Mouse (Mus musculus) hindbrain, embryonic 10.5 days (tissue): ENCODE measurements at regions not wholly inside any gene's neighbourhood (a gene's known extent, or its start where the extent isn't known, plus 50 kb on each side); places are given as distances from the start of the nearest gene placed in this dataset.

ENCODE experiments used
- DNase-seq: peaks from one replicate; pipeline ENCODE4 v3.0.0-alpha.2; 2017; ENCODE audit warnings: low spot score
- H3K27ac ChIP-seq: fragments of 300-500 bp; sonication (generic); 2 replicates; pipeline ENCODE4 v1.5.1; 2016; ENCODE audit warnings: mild to moderate bottlenecking, moderate library complexity
- H3K27me3 ChIP-seq: fragments of 300-500 bp; sonication (generic); 2 replicates; pipeline ENCODE4 v1.6.1; 2016; ENCODE audit warnings: mild to moderate bottlenecking; ENCODE audit not compliant: poor library complexity, insufficient read depth, severe bottlenecking
- H3K36me3 ChIP-seq: fragments of 300-500 bp; sonication (generic); 2 replicates; pipeline ENCODE4 v1.6.1; 2016; ENCODE audit warnings: mild to moderate bottlenecking, moderate library complexity
- H3K4me1 ChIP-seq: fragments of 300-500 bp; sonication (generic); replicated peaks from 2 replicates; pipeline ENCODE4 v1.6.1; 2016; ENCODE audit warnings: mild to moderate bottlenecking
- H3K4me3 ChIP-seq: fragments of 300-500 bp; sonication (generic); 2 replicates; pipeline ENCODE4 v1.5.1; 2016; ENCODE audit warnings: mild to moderate bottlenecking, moderate library complexity
- H3K9me3 ChIP-seq: fragments of 300-500 bp; sonication (generic); 2 replicates; pipeline ENCODE4 v1.6.1; 2016; ENCODE audit warnings: mild to moderate bottlenecking, moderate library complexity
- WGBS: fragments of 180-500 bp; shearing (Covaris S2); methylation state at CpG from one replicate; pipeline ENCODE4 v1.1.7; 2016; 5-methylcytosine and 5-hydroxymethylcytosine counted together

DNA sequence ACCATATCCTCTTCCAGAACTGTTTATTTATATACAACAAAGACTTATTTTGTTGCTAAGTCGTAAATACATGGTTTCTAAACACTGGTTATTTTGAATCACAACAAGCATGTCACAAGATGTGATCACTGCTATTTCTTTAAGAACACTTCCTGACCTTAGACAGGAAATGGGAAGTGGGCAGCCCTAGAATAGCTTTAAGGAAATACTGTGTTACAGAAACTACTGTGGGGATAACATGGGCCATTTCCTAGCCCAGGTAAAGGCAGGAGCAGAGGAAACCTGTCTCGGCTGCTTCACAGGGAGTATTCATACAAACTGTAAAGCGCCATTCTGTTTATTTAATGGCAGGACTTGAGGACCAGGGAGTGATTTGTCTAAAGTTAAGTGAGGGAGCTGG is 90.4 kb upstream of the Nrp1 start:
- no peaks in the 10 kb centered on the region for H3K27me3 ChIP-seq
- H3K4me1 ChIP-seq, result peaks cover 30% of the 10 kb centered on the region
- H3K36me3 ChIP-seq, result no peaks in the 10 kb centered on the region
- no peak overlapping the region for H3K4me3 ChIP-seq
- peak overlapping the region; percentile 41; the same call in 1 of the 2 replicates for H3K27ac ChIP-seq
- 78% methylated on average over 3 of the region's 3 CpGs for WGBS
- no peaks in the 10 kb centered on the region for H3K9me3 ChIP-seq
- no peak for DNase-seq

DNA sequence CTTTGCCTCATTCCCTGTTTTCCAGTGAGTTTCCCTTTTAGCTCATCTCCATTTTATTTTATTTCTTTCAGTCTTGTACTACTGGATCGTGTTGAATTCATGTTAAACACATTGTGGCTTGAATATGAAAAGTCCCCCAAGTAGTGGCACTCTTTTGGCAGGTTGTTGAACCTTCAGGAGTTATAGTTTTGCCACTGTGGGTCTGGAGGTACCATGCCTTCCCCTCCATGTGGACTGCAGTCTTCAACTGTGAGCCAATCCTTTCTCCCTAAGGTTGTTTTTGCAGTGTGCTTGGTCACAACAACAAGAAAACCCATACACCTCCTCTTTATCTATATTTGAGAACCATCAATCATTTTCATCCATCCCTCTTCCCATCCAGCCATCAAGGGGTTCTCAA is 88.9 kb upstream of the Nrp1 start:
- Histone ChIP-seq H3K36me3 (no peaks in the 10 kb centered on the region), H3K4me1 (peaks cover 20% of the 10 kb centered on the region), H3K4me3 (no peak overlapping the region), H3K9me3 (no peaks in the 10 kb centered on the region), H3K27me3 (no peaks in the 10 kb centered on the region), H3K27ac (no peak overlapping the region)
- no peak for DNase-seq
- 82% methylated on average over 1 of the region's 1 CpGs for WGBS

DNA sequence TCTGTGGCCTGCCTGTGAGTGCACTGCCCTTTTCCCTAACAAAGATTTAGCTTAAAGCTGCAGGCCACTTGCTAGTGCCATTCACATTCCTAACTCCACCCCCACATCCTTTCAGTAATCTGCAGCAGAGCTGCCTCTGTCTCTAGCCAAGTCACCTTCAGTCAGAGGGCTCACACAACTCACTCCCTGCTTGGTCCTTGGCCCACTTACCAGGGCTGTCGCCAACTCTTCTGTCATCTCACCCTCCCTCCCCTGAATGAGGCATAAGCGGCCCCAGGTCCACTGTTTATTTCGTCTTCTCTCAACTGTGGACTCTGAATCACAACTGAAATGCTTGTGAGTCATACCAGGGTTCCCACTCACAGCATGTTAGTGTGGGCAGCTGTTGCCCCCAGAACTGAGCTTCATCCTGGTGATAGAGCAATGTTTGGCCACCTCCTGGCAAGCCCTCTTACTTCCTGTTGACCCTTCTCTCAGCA is 85.5 kb upstream of the Nrp1 start:
- H3K36me3 ChIP-seq, result no peaks in the 10 kb centered on the region
- H3K27ac ChIP-seq, result peak overlapping the region; percentile 70
- H3K4me1 ChIP-seq, result peaks cover 8% of the 10 kb centered on the region
- H3K4me3 ChIP-seq, result no peak overlapping the region
- DNase-seq, result peak; percentile 11
- no peaks in the 10 kb centered on the region for H3K9me3 ChIP-seq
- no peaks in the 10 kb centered on the region for H3K27me3 ChIP-seq
- 29% methylated on average over 3 of the region's 3 CpGs for WGBS

DNA sequence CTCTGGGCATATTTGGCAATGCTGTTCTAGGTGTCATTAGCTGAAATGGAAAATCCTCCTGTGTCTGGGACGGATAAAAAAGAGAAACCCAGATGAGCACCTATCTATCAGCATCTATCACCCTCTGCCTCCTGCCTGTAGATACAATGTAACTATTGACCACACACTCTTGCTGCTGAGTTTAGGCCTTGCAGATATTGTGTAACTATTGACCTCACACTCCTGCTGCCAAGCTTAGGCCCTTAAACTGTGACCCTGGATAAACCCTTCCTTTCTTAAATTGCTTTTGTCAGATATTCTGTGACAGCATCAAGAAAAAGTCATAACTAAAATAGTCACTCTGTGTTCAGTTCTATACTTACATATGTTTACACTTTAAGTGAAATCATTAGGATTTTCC is 81.9 kb upstream of the Nrp1 start:
- Histone ChIP-seq H3K4me1 (peaks cover 8% of the 10 kb centered on the region), H3K4me3 (no peak overlapping the region), H3K27me3 (no peaks in the 10 kb centered on the region), H3K36me3 (no peaks in the 10 kb centered on the region), H3K9me3 (no peaks in the 10 kb centered on the region), H3K27ac (no peak overlapping the region)
- 84% methylated on average over 1 of the region's 1 CpGs for WGBS
- DNase-seq, result no peak

DNA sequence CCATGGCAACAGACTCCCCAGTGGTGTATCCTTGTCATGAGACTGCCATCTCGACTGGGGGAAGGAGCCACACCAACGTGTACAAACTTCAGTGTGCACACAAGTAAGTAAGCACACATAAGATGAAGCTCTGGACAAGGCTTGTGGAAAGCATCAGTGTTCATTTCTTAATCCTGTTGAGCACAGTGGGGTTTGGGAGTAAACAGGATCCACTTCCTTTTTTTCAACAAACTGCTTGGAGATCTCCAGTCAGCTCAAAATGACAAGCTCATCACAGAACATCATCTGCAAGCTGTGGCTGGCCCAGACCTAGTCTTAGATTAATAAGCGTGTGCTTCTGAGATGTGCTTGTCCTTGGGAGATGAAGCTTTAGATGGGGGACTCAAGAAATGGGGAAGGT is 75.6 kb upstream of the Nrp1 start:
- Histone ChIP-seq H3K27me3 (no peaks in the 10 kb centered on the region), H3K27ac (no peak overlapping the region), H3K36me3 (no peaks in the 10 kb centered on the region), H3K9me3 (no peaks in the 10 kb centered on the region), H3K4me3 (no peak overlapping the region), H3K4me1 (no peaks in the 10 kb centered on the region)
- no peak for DNase-seq
- 70% methylated on average over 3 of the region's 3 CpGs for WGBS

DNA sequence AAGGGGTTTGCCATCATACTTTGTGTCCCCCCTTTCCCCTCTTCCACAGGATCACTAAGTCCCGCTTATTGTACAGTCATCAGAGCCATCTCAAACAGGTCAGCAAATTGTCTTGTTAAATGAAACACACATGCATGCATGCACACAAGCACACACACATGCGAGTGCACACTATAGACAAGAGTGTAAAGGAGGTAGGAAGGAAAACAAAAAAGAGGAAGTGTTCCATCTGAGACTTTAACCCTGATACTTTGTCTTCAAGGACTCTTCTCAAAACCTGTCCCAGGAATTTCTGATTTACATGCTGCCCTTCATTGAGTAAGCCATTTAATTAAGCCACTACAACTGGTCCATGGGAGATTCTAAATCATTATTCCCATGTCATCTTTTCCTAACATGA is 75.0 kb upstream of the Nrp1 start:
- WGBS, result 80% methylated on average over 2 of the region's 2 CpGs
- H3K36me3 ChIP-seq, result no peaks in the 10 kb centered on the region
- no peaks in the 10 kb centered on the region for H3K27me3 ChIP-seq
- no peak overlapping the region for H3K27ac ChIP-seq
- H3K4me1 ChIP-seq, result no peaks in the 10 kb centered on the region
- no peak overlapping the region for H3K4me3 ChIP-seq
- H3K9me3 ChIP-seq, result no peaks in the 10 kb centered on the region
- no peak for DNase-seq

DNA sequence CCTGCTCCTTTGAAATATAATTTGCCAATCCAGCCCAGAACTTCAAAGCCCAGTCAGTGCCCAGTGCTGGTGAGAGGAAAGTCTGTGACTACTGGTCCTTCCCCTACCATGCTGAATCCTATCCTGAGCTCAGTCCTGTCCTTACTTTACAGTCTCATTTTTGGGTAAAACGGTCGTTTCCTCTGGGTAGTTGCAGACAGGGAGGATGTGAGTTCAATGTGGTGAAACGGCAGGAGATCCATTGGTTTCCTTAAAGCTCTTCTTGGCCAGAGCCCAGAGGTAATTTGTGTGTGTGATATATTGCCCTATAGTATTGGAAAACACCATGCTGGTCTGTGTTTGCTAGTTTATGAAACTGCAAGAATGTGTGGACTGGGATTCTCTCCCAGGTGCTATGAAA is 73.6 kb upstream of the Nrp1 start:
- H3K9me3 ChIP-seq, result no peaks in the 10 kb centered on the region
- H3K27ac ChIP-seq, result no peak overlapping the region
- H3K4me3 ChIP-seq, result no peak overlapping the region
- H3K27me3 ChIP-seq, result no peaks in the 10 kb centered on the region
- H3K4me1 ChIP-seq, result no peaks in the 10 kb centered on the region
- DNase-seq, result no peak
- 89% methylated on average over 3 of the region's 3 CpGs for WGBS
- H3K36me3 ChIP-seq, result no peaks in the 10 kb centered on the region

DNA sequence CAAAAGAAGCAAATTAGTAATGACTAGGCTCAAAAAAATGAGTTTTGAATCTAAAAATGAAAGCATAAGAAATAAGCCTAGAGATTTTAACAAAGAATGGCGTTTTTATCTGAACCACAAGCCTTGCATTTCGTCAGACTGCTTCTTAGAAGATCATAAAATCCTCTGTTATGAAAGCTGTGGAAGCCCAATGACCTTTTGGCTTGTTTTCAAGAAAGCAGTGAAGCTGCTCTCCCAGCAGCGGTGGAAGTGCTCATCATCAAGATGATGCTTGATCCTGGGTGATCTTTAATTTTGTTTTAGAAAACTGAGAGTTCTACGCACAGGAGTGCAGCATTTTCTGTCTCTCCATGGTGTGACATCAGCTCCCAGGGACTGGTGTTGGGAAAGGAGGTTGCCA is 68.3 kb upstream of the Nrp1 start:
- WGBS, result 82% methylated on average over 4 of the region's 4 CpGs
- Histone ChIP-seq H3K27me3 (no peaks in the 10 kb centered on the region), H3K36me3 (no peaks in the 10 kb centered on the region), H3K9me3 (no peaks in the 10 kb centered on the region), H3K4me3 (no peak overlapping the region), H3K27ac (no peak overlapping the region), H3K4me1 (no peaks in the 10 kb centered on the region)
- no peak for DNase-seq

DNA sequence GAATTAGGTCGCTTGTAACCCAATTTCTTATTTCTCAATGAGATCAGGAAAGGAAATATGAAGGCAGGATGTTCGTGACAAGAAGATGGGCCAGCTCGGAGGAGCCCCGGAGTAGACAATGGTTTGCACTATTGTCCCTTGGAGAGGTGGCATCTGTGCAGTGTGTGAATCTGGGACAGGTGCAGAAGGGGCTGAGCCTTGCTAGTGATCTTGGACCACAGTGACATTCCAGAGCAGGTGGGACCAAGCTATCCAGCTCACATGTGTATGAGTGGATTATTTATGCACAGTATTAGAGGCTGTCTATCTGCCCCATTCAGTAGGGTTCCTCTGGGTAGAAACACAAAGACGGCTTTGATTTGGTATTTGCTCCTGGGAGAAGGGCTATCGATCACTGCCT is 66.0 kb upstream of the Nrp1 start:
- WGBS, result 87% methylated on average over 6 of the region's 6 CpGs
- H3K27me3 ChIP-seq, result no peaks in the 10 kb centered on the region

DNA sequence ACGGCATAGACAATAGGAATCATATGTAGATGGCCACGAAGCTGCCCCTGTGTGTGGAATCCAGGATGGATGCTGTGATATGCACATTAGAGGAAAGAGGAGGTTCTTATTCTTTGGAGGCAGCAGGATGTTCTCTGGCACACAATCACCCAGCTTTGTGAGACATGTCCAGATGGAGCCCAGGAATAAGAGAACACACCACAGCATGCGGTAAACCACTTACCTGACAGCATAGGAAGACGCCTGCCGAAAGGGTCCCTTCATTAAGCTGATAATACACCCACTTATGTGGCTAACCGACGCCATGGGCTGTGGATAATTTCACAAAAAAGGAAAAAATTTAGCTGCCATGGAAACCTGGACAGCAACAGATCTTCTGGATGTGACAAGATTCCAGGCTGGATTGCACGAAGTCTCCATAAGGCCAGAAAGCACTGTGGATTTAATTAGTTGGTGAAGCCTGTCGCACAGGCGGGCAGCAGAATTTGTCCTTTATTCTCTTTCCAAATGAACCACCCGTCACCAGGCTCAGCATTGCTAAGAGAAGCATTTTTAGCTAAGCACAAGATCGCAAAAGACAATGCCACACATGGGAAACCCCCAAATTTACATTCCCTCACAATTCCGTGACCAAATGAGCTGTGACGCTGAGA is 61.5 kb upstream of the Nrp1 start:
- Histone ChIP-seq H3K4me1 (0 out of 2 replicates have a peak, but pooled peaks cover 5% of the 10 kb centered on the region), H3K27ac (no peak overlapping the region), H3K36me3 (no peaks in the 10 kb centered on the region), H3K9me3 (no peaks in the 10 kb centered on the region), H3K27me3 (no peaks in the 10 kb centered on the region), H3K4me3 (no peak overlapping the region)
- WGBS, result 77% methylated on average over 14 of the region's 14 CpGs
- no peak for DNase-seq

More for the DNA sequence above, 66.0 kb upstream of the Nrp1 start:
- Histone ChIP-seq H3K4me1 (0 out of 2 replicates have a peak, but pooled peaks cover 5% of the 10 kb centered on the region), H3K9me3 (no peaks in the 10 kb centered on the region), H3K27ac (no peak overlapping the region), H3K4me3 (no peak overlapping the region), H3K36me3 (no peaks in the 10 kb centered on the region)
- no peak for DNase-seq

DNA sequence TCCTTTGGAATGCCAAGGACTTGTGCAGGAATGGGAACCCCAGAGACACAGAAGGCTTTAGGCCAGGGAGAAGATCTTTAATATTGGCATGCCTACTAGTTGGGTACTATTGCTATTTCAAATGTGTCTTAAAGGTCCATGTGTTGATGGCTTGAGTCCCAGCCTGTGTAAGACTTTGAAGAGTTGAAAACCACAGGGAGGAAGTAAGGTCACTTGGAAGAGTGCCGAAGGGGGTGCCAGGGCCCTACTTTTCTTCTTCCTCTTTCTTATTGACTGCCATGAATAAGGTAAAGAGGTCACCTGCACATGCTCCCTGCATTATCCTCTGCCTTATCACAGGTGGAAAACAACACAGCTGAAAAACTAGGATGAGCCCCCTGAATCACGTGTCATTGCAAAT is 56.1 kb upstream of the Nrp1 start:
- no peaks in the 10 kb centered on the region for H3K9me3 ChIP-seq
- H3K27ac ChIP-seq, result no peak overlapping the region
- H3K4me1 ChIP-seq, result no peaks in the 10 kb centered on the region
- 81% methylated on average over 2 of the region's 2 CpGs for WGBS
- no peaks in the 10 kb centered on the region for H3K27me3 ChIP-seq
- H3K4me3 ChIP-seq, result no peak overlapping the region
- DNase-seq, result no peak
- no peaks in the 10 kb centered on the region for H3K36me3 ChIP-seq
